In genomic region chr2:33452721-33453120, GRCm38 (mm10) we compare ENCODE assay signal across 20 mouse cellular contexts. TPM values are rescaled to one million over a fixed set of nuclear protein-coding genes. Genes with fewer than 3 reads are reported as not detected.
A peak's percentile ranks its signal among the peaks of the same experiment; 100 is the strongest.
DNase-seq lines count a peak whose midpoint lies in the region; ATAC-seq and TF ChIP-seq lines count a peak whose summit lies in the region.
"Had no signal": no experiment of that assay in that cellular context is flagged by ENCODE, and none has a peak within 500 bp of the region (broad histone marks: within the 10 kb centered on the region; RNA-seq: fewer than 3 reads in every experiment).

No protein-coding gene starts in this region.

- TF ChIP-seq CTCF in heart, adult 2 months (IDR thresholded peaks at IDR 0.05): no peak
- no peak for TF ChIP-seq CTCF in left cerebral cortex, adult 2 months (IDR thresholded peaks at IDR 0.05)
- TF ChIP-seq CTCF in cortical plate, adult 2 months (IDR thresholded peaks at IDR 0.05; ENCODE audit: extremely low read depth, insufficient read depth, low read length): no peak
- no peak for TF ChIP-seq CTCF in olfactory bulb, adult 2 months (IDR thresholded peaks at IDR 0.05; ENCODE audit: insufficient read depth, low read depth, low read length)

- 86% methylated on average over 5 of the region's 5 CpGs for WGBS in heart, embryonic 11.5 days (ENCODE audit: insufficient replicate concordance)
- WGBS in heart, adult 2 months: 82% methylated on average over 5 of the region's 5 CpGs
- WGBS in olfactory bulb, adult 2 months: 83% methylated on average over 5 of the region's 5 CpGs

- no peak overlapping the region for H3K9ac ChIP-seq in heart, embryonic 11.5 days (ENCODE audit: low read depth, low read length)
- no peak overlapping the region for H3K9ac ChIP-seq in heart, adult 2 months (ENCODE audit: low read depth, low read length)
- H3K9ac ChIP-seq: hindbrain, embryonic 15.5 days; limb, embryonic 12.5 days; liver, postnatal 0 days had no signal

- peak overlapping the region; percentile 42 for H3K27ac ChIP-seq in heart, embryonic 11.5 days (ENCODE audit: low read depth, low read length)
- H3K27ac ChIP-seq in heart, adult 2 months: no peak overlapping the region
- peak overlapping the region; percentile 88 for H3K27ac ChIP-seq in left cerebral cortex, adult 2 months
- peak overlapping the region; percentile 90 for H3K27ac ChIP-seq in cortical plate, adult 2 months (ENCODE audit: insufficient read depth, low read length)
- 0 out of 2 replicates have a peak overlapping the region, but pooled peaks have one; percentile 31 for H3K27ac ChIP-seq in olfactory bulb, adult 2 months (ENCODE audit: insufficient read depth, low read depth, low read length)
- H3K27ac ChIP-seq: embryonic facial prominence, embryonic 10.5 days; hindbrain, embryonic 15.5 days; kidney, postnatal 0 days; limb, embryonic 12.5 days had no signal

- no peak for ATAC-seq in heart, embryonic 11.5 days (replicated peaks; ENCODE audit: insufficient number of reproducible peaks, low FRiP score, low TSS enrichment)
- ATAC-seq: liver, postnatal 0 days; midbrain, embryonic 13.5 days had no signal

- H3K79me2 ChIP-seq in heart, adult 2 months (replicated peaks; ENCODE audit: control insufficient read depth, insufficient read depth, low read length): peaks cover 4% of the 10 kb centered on the region

- no peak for TF ChIP-seq EP300 in heart, adult 2 months (IDR thresholded peaks at IDR 0.05; ENCODE audit: insufficient read depth, low read depth, low read length)

- H3K27me3 ChIP-seq in heart, embryonic 11.5 days (ENCODE audit: control insufficient read depth, insufficient read depth, low read length): no peaks in the 10 kb centered on the region
- no peaks in the 10 kb centered on the region for H3K27me3 ChIP-seq in heart, adult 2 months (ENCODE audit: control insufficient read depth, insufficient read depth, low read length)
- H3K27me3 ChIP-seq: hindbrain, embryonic 15.5 days; limb, embryonic 12.5 days; megakaryocyte, embryonic 14.5 days; midbrain, embryonic 13.5 days had no signal

- H3K4me2 ChIP-seq in heart, embryonic 11.5 days: no peak overlapping the region
- H3K4me2 ChIP-seq: hindbrain, embryonic 15.5 days; limb, embryonic 12.5 days; liver, embryonic 11.5 days; midbrain, embryonic 13.5 days had no signal

- intact Hi-C loops in heart, adult 2 months (cut with DNase I): no loop called here
- intact Hi-C loops in left cerebral cortex, adult 2 months (cut with DNase I): no loop called here
- intact Hi-C loops in left cerebral cortex, postnatal 10 days (cut with DNase I): no loop called here

- H3K36me3 ChIP-seq in heart, embryonic 11.5 days (ENCODE audit: control insufficient read depth, insufficient read depth, low read length): peaks cover 24% of the 10 kb centered on the region
- peaks cover 7% of the 10 kb centered on the region for H3K36me3 ChIP-seq in heart, adult 2 months (ENCODE audit: control insufficient read depth, insufficient read depth, low read length)

- H3K4me1 ChIP-seq in heart, embryonic 11.5 days (ENCODE audit: control insufficient read depth, insufficient read depth, low read length): peaks cover 17% of the 10 kb centered on the region; the same call in 1 of the 2 replicates
- peaks cover 11% of the 10 kb centered on the region for H3K4me1 ChIP-seq in heart, adult 2 months (ENCODE audit: control insufficient read depth, insufficient read depth, low read length)
- peaks cover 31% of the 10 kb centered on the region for H3K4me1 ChIP-seq in cortical plate, adult 2 months (ENCODE audit: control insufficient read depth, insufficient read depth, low read length)
- peaks cover 55% of the 10 kb centered on the region for H3K4me1 ChIP-seq in olfactory bulb, adult 2 months (ENCODE audit: control insufficient read depth, insufficient read depth, low read length)
- H3K4me1 ChIP-seq: embryonic facial prominence, embryonic 10.5 days; hindbrain, embryonic 15.5 days had no signal

- no peak for DNase-seq in heart, adult 2 months
- no peak for DNase-seq in left cerebral cortex, adult 2 months (ENCODE audit: extremely low spot score in 1 of 2, low spot score in 2 of 2)
- DNase-seq in left cerebral cortex, postnatal 10 days (ENCODE audit: extremely low spot score in 1 of 2, low spot score in 2 of 2): no peak
- DNase-seq in spleen, postnatal 36 days (ENCODE audit: low spot score in 2 of 2): no peak
- DNase-seq: cerebellum, adult 11 months; cerebellum, adult 9-11 months; right cerebral cortex, postnatal 14 days; spleen, adult 18-20 months; thymus, postnatal 25 days had no signal

- no peak for TF ChIP-seq POLR2A in heart, adult 2 months (IDR thresholded peaks at IDR 0.05; ENCODE audit: insufficient read depth, low read depth, low read length)
- TF ChIP-seq POLR2A in cortical plate, adult 2 months (IDR thresholded peaks at IDR 0.05; ENCODE audit: extremely low read depth, insufficient read depth, low read length): no peak
- no peak for TF ChIP-seq POLR2A in olfactory bulb, adult 2 months (IDR thresholded peaks at IDR 0.05; ENCODE audit: insufficient read depth, low read depth, low read length)

- no peaks in the 10 kb centered on the region for H3K9me3 ChIP-seq in heart, embryonic 11.5 days (replicated peaks; ENCODE audit: control insufficient read depth, low read length)
- H3K9me3 ChIP-seq: embryonic facial prominence, embryonic 10.5 days; hindbrain, embryonic 15.5 days; limb, embryonic 12.5 days; megakaryocyte, embryonic 14.5 days; midbrain, embryonic 13.5 days had no signal

- H3K4me3 ChIP-seq in heart, embryonic 11.5 days (ENCODE audit: low read depth, low read length): no peak overlapping the region
- H3K4me3 ChIP-seq in heart, adult 2 months: no peak overlapping the region
- no peak overlapping the region for H3K4me3 ChIP-seq in left cerebral cortex, adult 2 months
- H3K4me3 ChIP-seq in cortical plate, adult 2 months (ENCODE audit: insufficient read depth, low read length): no peak overlapping the region
- no peak overlapping the region for H3K4me3 ChIP-seq in olfactory bulb, adult 2 months (ENCODE audit: insufficient read depth, low read depth, low read length)
- H3K4me3 ChIP-seq: embryonic facial prominence, embryonic 10.5 days; hindbrain, embryonic 15.5 days; limb, embryonic 12.5 days; midbrain, embryonic 13.5 days had no signal

RNA-seq across cellular contexts. Expression of gene Zbtb43, which starts 15.6 kb away (rescaled TPM):
- polyA plus RNA-seq in heart, embryonic 11.5 days (2014; fragmentation: Nextera tagmentation; extraction: Ambion mirVana): 12.8 and 16.8 TPM in 2 replicates
- 10 to 100 TPM; 20.0 to 20.3 TPM for total RNA-seq in heart, adult 2 months (2021)
- polyA plus RNA-seq in heart, adult 2 months (2012; rRNA removed): 9.2 and 17.0 TPM in 2 replicates
- total RNA-seq in left cerebral cortex, adult 2 months (2021): 10 to 100 TPM; 27.4 to 28.4 TPM
- total RNA-seq in left cerebral cortex, postnatal 10 days (2021): 10 to 100 TPM; 27.5 to 32.6 TPM
- 21.1 and 21.5 TPM in 2 replicates for polyA plus RNA-seq in cortical plate, adult 2 months (2012; rRNA removed)
- not detected in 2 replicates for polyA plus RNA-seq in olfactory bulb, adult 2 months (2012; ENCODE audit: insufficient read depth, insufficient read length, low replicate concordance, missing spikeins)

RNA-seq across cellular contexts. Expression of gene Zbtb34, which starts 21.6 kb away (rescaled TPM):
- polyA plus RNA-seq in heart, embryonic 11.5 days (2014; fragmentation: Nextera tagmentation; extraction: Ambion mirVana): 4.2 and 6.4 TPM in 2 replicates
- total RNA-seq in heart, adult 2 months (2021): 1 to 10 TPM; 5.7 to 7.3 TPM
- polyA plus RNA-seq in heart, adult 2 months (2012; rRNA removed): 5.0 and 8.1 TPM in 2 replicates
- 10 to 100 TPM; 23.9 to 26.9 TPM for total RNA-seq in left cerebral cortex, adult 2 months (2021)
- total RNA-seq in left cerebral cortex, postnatal 10 days (2021): 10 to 100 TPM; 41.6 to 43.2 TPM
- polyA plus RNA-seq in cortical plate, adult 2 months (2012; rRNA removed): 16.2 and 17.6 TPM in 2 replicates
- not detected in 2 replicates for polyA plus RNA-seq in olfactory bulb, adult 2 months (2012; ENCODE audit: insufficient read depth, insufficient read length, low replicate concordance, missing spikeins)

Comparison
In these comparisons a context has a peak if more than half of its experiments do, and no peak if none do; other contexts are left out.
1. RNA of gene Zbtb43, which starts 15.6 kb away (polyA plus RNA-seq): 21.1 to 21.5 TPM in cortical plate, adult 2 months, 12.8 to 16.8 TPM in heart, embryonic 11.5 days and 9.2 to 17.0 TPM in heart, adult 2 months; not detected in olfactory bulb, adult 2 months; every median in the first group is over 10 times any median in the second.